Mouse (Mus musculus) myocyte (in vitro differentiated cells): ENCODE measurements around the gene Camk1d.

Experiments used
- CEBPB ChIP-seq: IDR thresholded peaks from 2 replicates; pipeline ENCODE4 v1.6.1; 2011; ENCODE audit warnings: mild to moderate bottlenecking, moderate library complexity; ENCODE audit not compliant: poor library complexity, insufficient read depth, severe bottlenecking
- E2F4 ChIP-seq: IDR thresholded peaks from one replicate; pipeline ENCODE4 v1.6.1; 2011; ENCODE audit warnings: mild to moderate bottlenecking, control low read depth, moderate library complexity; ENCODE audit not compliant: insufficient read depth
- MAX ChIP-seq: IDR thresholded peaks from one replicate; pipeline ENCODE4 v1.6.1; 2011; ENCODE audit warnings: low read depth, mild to moderate bottlenecking, control low read depth
- POLR2A ChIP-seq: IDR thresholded peaks from one replicate; pipeline ENCODE4 v1.6.1; 2011; ENCODE audit warnings: low read depth, mild to moderate bottlenecking, control low read depth, moderate library complexity; ENCODE audit not compliant: insufficient read length
- POLR2AphosphoS2 ChIP-seq: IDR thresholded peaks from one replicate; pipeline ENCODE4 v1.6.1; 2011; ENCODE audit warnings: low read depth, control low read depth; ENCODE audit not compliant: insufficient read length
- SRF ChIP-seq: IDR thresholded peaks from one replicate; pipeline ENCODE4 v1.6.1; 2011; ENCODE audit warnings: low read depth; ENCODE audit not compliant: control insufficient read depth, insufficient read length
- TCF12 ChIP-seq: IDR thresholded peaks from one replicate; pipeline ENCODE4 v1.6.1; 2011; ENCODE audit warnings: mild to moderate bottlenecking, control low read depth; ENCODE audit not compliant: poor library complexity, insufficient read depth, severe bottlenecking
- TCF3 ChIP-seq: IDR thresholded peaks from one replicate; pipeline ENCODE4 v1.6.1; 2011; ENCODE audit warnings: low read depth, control low read depth; ENCODE audit not compliant: insufficient read length
- USF1 ChIP-seq: IDR thresholded peaks from one replicate; pipeline ENCODE4 v1.6.1; 2011; ENCODE audit warnings: low read depth, mild to moderate bottlenecking, control low read depth, moderate library complexity

DNA sequence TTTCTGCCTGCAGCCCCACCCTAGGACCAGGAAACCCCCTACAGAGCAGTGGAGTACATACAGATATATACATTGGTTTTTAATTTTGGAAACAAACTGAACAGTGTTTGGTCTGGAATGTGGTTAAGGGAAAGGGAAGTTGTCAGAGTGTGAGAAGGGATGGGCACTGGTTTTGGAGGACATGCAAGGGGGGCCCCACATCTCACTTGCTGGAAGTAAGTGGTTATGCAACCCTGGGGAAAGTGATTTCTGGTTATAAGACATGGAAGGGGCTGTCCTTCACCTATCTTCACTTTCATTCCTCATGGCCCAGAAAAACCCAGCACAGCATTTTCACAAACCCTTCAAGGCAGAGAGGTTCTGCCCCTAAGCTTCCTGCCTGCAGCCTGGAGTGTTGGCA is 419.2 kb downstream of the Camk1d start:
- TF ChIP-seq E2F4 (no peak), TCF12 (no peak), POLR2A (no peak), POLR2AphosphoS2 (no peak), MAX (no peak), USF1 (no peak), CEBPB (no peak), TCF3 (no peak), SRF (no peak)
